Mouse (Mus musculus) kidney, adult 2 months (tissue): ENCODE measurements around the gene Vmn1r79. TPM values are rescaled to one million over a fixed set of nuclear protein-coding genes. Genes with fewer than 3 reads are reported as not detected.
"Not testable (repeated sequence)": the region's sequence is repeated elsewhere in the genome, so short reads cannot be mapped to it uniquely, and the experiment has no call there.

ENCODE experiments used
- DNase-seq: peaks from one replicate; pipeline ENCODE4 v3.0.0; 2021
- H3K27ac ChIP-seq: fragments of 200-500 bp; 2 replicates; pipeline ENCODE4 v1.5.1; 2012; ENCODE audit warnings: low read depth, low read length, control low read depth, inconsistent platforms; ENCODE audit not compliant: insufficient read depth
- H3K27me3 ChIP-seq: fragments of 200-500 bp; replicated peaks from 2 replicates; pipeline ENCODE4 v1.6.1; 2012; ENCODE audit warnings: mild to moderate bottlenecking, moderate library complexity, low read length, inconsistent platforms; ENCODE audit not compliant: control insufficient read depth, insufficient read depth
- H3K36me3 ChIP-seq: fragments of 200-500 bp; 2 replicates; pipeline ENCODE4 v1.6.1; 2012; ENCODE audit warnings: mild to moderate bottlenecking, moderate library complexity, low read length, inconsistent platforms; ENCODE audit not compliant: control insufficient read depth, insufficient read depth
- H3K4me1 ChIP-seq: fragments of 200-500 bp; 2 replicates; pipeline ENCODE4 v1.6.1; 2011; ENCODE audit warnings: low read length; ENCODE audit not compliant: control insufficient read depth, insufficient read depth
- H3K4me3 ChIP-seq: fragments of 200-500 bp; 2 replicates; pipeline ENCODE4 v1.5.1; 2011; ENCODE audit warnings: mild to moderate bottlenecking, low read depth, low read length, control low read depth; ENCODE audit not compliant: insufficient read depth
- CTCF ChIP-seq: fragments of 200-500 bp; conservative IDR thresholded peaks from 2 replicates; pipeline ENCODE4 v1.5.1; 2011; ENCODE audit warnings: low read depth, mild to moderate bottlenecking, control low read depth, low read length, moderate library complexity, mixed read lengths; ENCODE audit not compliant: insufficient read depth, insufficient read length
- POLR2A ChIP-seq: fragments of 200-500 bp; IDR thresholded peaks from one replicate; pipeline ENCODE4 v1.6.1; 2011; ENCODE audit warnings: low read depth, low read length, control low read depth
- WGBS: fragments of 180-500 bp; shearing (Covaris S2); methylation state at CpG from one replicate; pipeline ENCODE4 v1.1.7; 2018; 5-methylcytosine and 5-hydroxymethylcytosine counted together
- polyA plus RNA-seq: library from polyadenylated mRNA; depleted of rRNA; stranded (reverse); fragments of >200 nt; gene quantifications from 2 replicates; pipeline ENCODE4 v1.2.3, GENCODE M21; 2012; rRNA removed

Vmn1r79 gene
- not detected in 2 replicates for polyA plus RNA-seq

DNA sequence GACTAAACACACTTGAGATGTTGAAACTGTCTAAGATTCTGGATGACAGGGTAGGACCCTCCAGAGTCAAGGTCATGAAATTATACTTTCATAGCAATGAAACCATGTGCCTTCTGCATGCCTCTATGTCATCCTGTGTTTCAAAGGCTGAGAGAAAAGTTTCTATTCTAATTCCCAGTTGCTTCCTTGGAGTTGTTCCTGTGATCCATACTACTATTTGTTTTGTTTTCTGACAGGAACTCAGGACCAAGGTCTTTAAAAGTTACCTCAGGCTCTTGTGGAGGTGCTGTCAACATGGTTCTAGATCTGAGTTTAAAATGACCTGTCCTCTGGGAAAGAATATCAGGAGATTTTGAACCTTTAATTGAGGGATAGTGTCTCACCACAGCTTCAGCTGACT is at the start of gene Vmn1r79:
Gene Vmn1r79 (plus strand): TSS at position 301 of the 400 bp plus-strand sequence.
- H3K27ac ChIP-seq, result not testable (repeated sequence)

DNA sequence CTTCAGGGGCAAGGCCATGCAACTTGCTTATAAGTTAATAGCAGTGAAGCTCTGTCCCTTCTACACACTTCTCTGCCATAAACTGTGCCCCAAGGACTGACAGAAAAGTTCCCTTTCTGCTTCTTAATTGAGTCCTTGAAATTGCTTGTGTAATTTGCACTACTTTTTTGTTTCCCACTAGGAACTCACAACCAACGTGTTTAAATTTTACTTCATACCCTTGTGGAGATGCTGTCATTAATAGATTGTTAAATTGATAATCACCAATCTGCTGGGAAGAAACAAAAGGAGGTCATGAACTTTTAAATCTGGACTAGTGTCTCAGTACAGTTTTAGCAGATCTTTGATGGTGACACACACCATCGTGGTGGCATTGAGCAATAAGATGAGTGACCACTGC is 21.1 kb upstream of the Vmn1r79 start, which contains the start of gene Vmn1r78:
Gene Vmn1r78 (plus strand): TSS at position 301 of the 400 bp plus-strand sequence.
- 54% methylated on average over 2 of the region's 2 CpGs for WGBS
- Histone ChIP-seq H3K4me3 (no peak within 1 kb of the TSS), H3K4me1 (no peaks in the 10 kb centered on the region), H3K36me3 (no peaks in the 10 kb centered on the region), H3K27me3 (no peaks in the 10 kb centered on the region), H3K27ac (no peak within 1 kb of the TSS)
- TF ChIP-seq POLR2A (no peak), CTCF (no peak)
- no peak for DNase-seq

More for the DNA sequence above, at the start of gene Vmn1r79:
- not testable (repeated sequence) for DNase-seq, H3K36me3 ChIP-seq, H3K27me3 ChIP-seq, H3K4me3 ChIP-seq, H3K4me1 ChIP-seq

DNA sequence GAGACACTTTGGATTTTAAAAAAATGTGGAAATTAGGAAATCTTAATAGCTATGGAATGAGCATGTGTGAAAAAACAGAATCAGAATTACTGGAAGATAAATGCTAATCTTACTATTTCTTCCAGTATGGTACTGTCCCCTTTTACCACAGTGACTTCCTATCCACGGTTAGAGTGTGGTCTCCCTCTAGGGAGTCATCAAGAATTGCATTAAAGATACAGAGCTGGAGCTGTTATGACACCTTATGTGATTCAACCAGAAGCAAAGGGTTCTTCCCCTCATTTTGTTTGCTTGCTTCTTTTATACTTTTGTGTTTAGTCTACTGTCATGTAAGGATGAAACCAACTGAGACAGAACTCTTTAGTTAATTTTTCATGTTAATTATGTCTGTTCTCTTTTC is 14.6 kb upstream of the Vmn1r79 start:
- WGBS, result 44% methylated on average over 1 of the region's 1 CpGs
- H3K36me3 ChIP-seq, H3K4me3 ChIP-seq, H3K4me1 ChIP-seq, DNase-seq, H3K27ac ChIP-seq, H3K27me3 ChIP-seq: not testable (repeated sequence)

DNA sequence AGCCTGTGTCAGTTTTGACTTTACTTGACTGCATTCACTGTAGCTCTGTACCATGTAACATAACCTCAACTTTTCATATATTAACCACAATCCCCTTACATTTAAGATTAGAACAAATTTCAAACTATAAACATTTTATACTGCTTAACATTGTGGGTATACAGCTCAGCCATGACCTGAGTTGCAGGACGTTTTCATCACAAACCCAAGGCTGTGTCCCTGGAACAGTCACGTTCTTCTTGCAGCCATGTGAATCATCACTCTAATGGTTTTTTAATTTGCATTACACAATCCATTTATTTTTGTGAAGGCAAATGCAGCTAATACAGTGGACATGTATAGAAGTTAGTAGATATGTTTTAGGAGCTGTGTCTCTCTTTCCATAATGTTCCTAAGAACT is 1.8 kb downstream of the Vmn1r79 start:
- not testable (repeated sequence) for H3K4me3 ChIP-seq, H3K36me3 ChIP-seq, H3K27ac ChIP-seq, H3K27me3 ChIP-seq, H3K4me1 ChIP-seq, DNase-seq
- 52% methylated on average over 2 of the region's 2 CpGs for WGBS

DNA sequence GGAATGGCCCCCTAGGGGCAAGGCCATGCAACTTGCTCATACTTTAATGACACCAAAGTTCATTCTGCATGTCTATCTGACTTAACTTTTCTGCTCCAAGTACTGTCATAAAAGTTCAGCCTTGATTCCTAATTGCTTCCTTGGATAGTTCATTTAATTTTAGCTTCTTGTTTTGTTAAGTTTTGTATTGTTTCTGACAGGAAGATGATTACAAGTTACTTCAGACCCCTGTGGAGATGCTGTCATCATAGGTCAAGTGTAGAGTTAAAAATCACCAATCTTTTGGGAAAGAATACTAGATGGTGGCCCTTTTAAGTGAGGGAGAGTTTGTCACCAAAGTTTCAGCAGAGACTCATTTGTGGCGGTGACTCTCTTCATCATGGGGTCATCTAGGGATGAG is 17.9 kb downstream of the Vmn1r79 start, which contains the start of gene Vmn1r80:
Gene Vmn1r80 (plus strand): TSS at position 301 of the 400 bp plus-strand sequence.
- Histone ChIP-seq H3K27me3 (no peaks in the 10 kb centered on the region), H3K4me3 (no peak within 1 kb of the TSS), H3K36me3 (no peaks in the 10 kb centered on the region), H3K4me1 (no peaks in the 10 kb centered on the region), H3K27ac (no peak within 1 kb of the TSS)
- 62% methylated on average over 1 of the region's 1 CpGs for WGBS
- no peak for TF ChIP-seq POLR2A
- TF ChIP-seq CTCF, result no peak
- peak; percentile 14 for DNase-seq

DNA sequence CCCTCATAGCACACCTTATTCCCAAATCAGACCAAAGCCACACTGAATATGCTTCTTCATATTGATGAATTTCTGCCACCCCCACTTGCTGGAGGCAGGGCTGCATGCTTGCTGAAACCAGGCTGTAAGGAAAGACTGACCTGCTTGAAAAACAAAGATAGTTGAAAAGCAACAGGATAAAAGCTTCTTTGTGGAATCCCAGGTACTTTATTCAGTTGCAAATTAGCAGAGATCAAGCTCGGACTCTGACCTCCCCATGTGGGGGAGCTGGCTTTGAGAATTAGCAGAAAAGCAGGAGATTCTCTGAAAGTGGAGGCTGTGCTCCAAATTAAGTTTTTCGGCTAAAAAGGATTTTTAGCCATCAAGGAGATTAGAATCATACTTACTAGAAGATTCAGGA is 33.1 kb downstream of the Vmn1r79 start:
- H3K4me1 ChIP-seq, result no peaks in the 10 kb centered on the region
- DNase-seq, result no peak
- no peak overlapping the region for H3K27ac ChIP-seq
- no peak overlapping the region for H3K4me3 ChIP-seq
- WGBS, result 69% methylated on average over 2 of the region's 2 CpGs
- H3K27me3 ChIP-seq, result no peaks in the 10 kb centered on the region
- TF ChIP-seq POLR2A (no peak), CTCF (no peak)
- no peaks in the 10 kb centered on the region for H3K36me3 ChIP-seq

Other genes with a start within 250 kb of the Vmn1r79 start
- not detected in 2 replicates for gene Vmn1r76, start 233.1 kb upstream of the Vmn1r79 start, polyA plus RNA-seq
- not detected in 2 replicates for gene Vmn1r77, start 134.5 kb upstream of the Vmn1r79 start, polyA plus RNA-seq
- not detected in 2 replicates for gene Vmn1r78, start 21.0 kb upstream of the Vmn1r79 start, polyA plus RNA-seq
- not detected in 2 replicates for gene Vmn1r80, start 18.0 kb downstream of the Vmn1r79 start, polyA plus RNA-seq
- not detected in 2 replicates for gene Vmn1r81, start 97.0 kb downstream of the Vmn1r79 start, polyA plus RNA-seq
- gene Vmn1r82, start 129.2 kb downstream of the Vmn1r79 start, polyA plus RNA-seq, result not detected in 2 replicates
- gene Vmn1r83, start 158.2 kb downstream of the Vmn1r79 start, polyA plus RNA-seq, result not detected in 2 replicates
- not detected in 2 replicates for gene Vmn1r84, start 198.0 kb downstream of the Vmn1r79 start, polyA plus RNA-seq